39 mouse cellular contexts compared by ENCODE assay signal in the genomic region with DNA sequence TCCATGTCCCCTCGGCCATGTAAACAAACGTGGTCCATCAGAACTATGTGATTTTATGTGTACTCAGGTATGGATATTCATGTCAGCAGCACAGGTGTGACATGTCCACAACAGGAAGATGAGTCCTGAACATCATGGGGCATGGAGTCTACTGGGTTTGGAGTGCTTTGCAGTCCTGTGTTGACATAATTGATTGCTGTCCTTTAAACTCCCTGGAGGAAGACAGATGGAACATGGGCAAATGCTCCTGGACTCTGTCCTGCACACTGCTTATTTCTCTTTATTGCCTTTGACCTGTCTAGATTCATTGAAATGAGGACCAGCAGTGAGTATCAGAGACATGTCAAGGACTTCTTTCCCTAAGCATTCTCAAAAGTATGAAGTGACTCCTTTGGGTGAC. TPM values are rescaled to one million over a fixed set of nuclear protein-coding genes. Genes with fewer than 3 reads are reported as not detected.
"Had no signal": no experiment of that assay in that cellular context is flagged by ENCODE, and none has a peak within 500 bp of the region (broad histone marks: within the 10 kb centered on the region; RNA-seq: fewer than 3 reads in every experiment).

No protein-coding gene starts in this region.

- H3K9me3 ChIP-seq: heart, embryonic 13.5 days; heart, embryonic 15.5 days; hindbrain, embryonic 13.5 days; hindbrain, embryonic 15.5 days; intestine, embryonic 15.5 days; kidney, embryonic 15.5 days; limb, embryonic 13.5 days; limb, embryonic 15.5 days had no signal

- H3K4me3 ChIP-seq: heart, adult 2 months; heart, embryonic 13.5 days; heart, embryonic 15.5 days; hindbrain, embryonic 13.5 days; hindbrain, embryonic 15.5 days; intestine, embryonic 15.5 days; kidney, embryonic 15.5 days; limb, embryonic 13.5 days; limb, embryonic 15.5 days had no signal

- H3K27me3 ChIP-seq: heart, embryonic 13.5 days; heart, embryonic 15.5 days; hindbrain, embryonic 13.5 days; hindbrain, embryonic 15.5 days; intestine, embryonic 15.5 days; kidney, embryonic 15.5 days; limb, embryonic 13.5 days; limb, embryonic 15.5 days had no signal

- H3K9ac ChIP-seq: heart, embryonic 13.5 days; heart, embryonic 15.5 days; hindbrain, embryonic 13.5 days; hindbrain, embryonic 15.5 days; intestine, embryonic 15.5 days; kidney, embryonic 15.5 days; limb, embryonic 13.5 days; limb, embryonic 15.5 days; liver, embryonic 14.5 days had no signal

- ATAC-seq: hindbrain, postnatal 0 days; intestine, embryonic 15.5 days had no signal

- H3K36me3 ChIP-seq: heart, embryonic 13.5 days; heart, embryonic 15.5 days; hindbrain, embryonic 13.5 days; hindbrain, embryonic 15.5 days; intestine, embryonic 15.5 days; kidney, embryonic 15.5 days; limb, embryonic 13.5 days; limb, embryonic 15.5 days had no signal

- H3K4me1 ChIP-seq: heart, embryonic 13.5 days; heart, embryonic 15.5 days; hindbrain, embryonic 13.5 days; hindbrain, embryonic 15.5 days; intestine, embryonic 15.5 days; kidney, embryonic 15.5 days; limb, embryonic 13.5 days; limb, embryonic 15.5 days had no signal

- DNase-seq: gastrocnemius, postnatal 14 days; gastrocnemius, postnatal 36 days; heart, adult 2 months; heart, postnatal 14 days; heart, postnatal 36 days; kidney, adult 11 months; kidney, adult 2 months; kidney, adult 9 months; kidney, postnatal 14 days; kidney, postnatal 36 days; layer of hippocampus, adult 9-11 months; layer of hippocampus, postnatal 36 days; left cerebral cortex, postnatal 4 days had no signal

- H3K27ac ChIP-seq: heart, adult 2 months; heart, embryonic 13.5 days; heart, embryonic 15.5 days; hindbrain, embryonic 13.5 days; hindbrain, embryonic 15.5 days; hindbrain, postnatal 0 days; intestine, embryonic 15.5 days; kidney, embryonic 15.5 days; kidney, postnatal 0 days; limb, embryonic 13.5 days; limb, embryonic 15.5 days; liver, embryonic 14.5 days had no signal

- H3K4me2 ChIP-seq: heart, embryonic 11.5 days; heart, embryonic 13.5 days; heart, embryonic 15.5 days; hindbrain, embryonic 13.5 days; hindbrain, embryonic 15.5 days; intestine, embryonic 15.5 days; kidney, embryonic 15.5 days; limb, embryonic 13.5 days; limb, embryonic 15.5 days had no signal

RNA-seq across cellular contexts. Expression of gene Cyp2d40, which starts 2.0 kb away (rescaled TPM):
- total RNA-seq: gastrocnemius, adult 18-20 months; gastrocnemius, adult 8-10 months; gastrocnemius, postnatal 14 days; gastrocnemius, postnatal 36 days; heart, adult 2 months; heart, postnatal 14 days; heart, postnatal 36 days; hematopoietic stem cell, adult 5-6 weeks; hindbrain, postnatal 0 days; layer of hippocampus, adult 18-20 months; layer of hippocampus, adult 8-10 months; layer of hippocampus, postnatal 14 days; layer of hippocampus, postnatal 36 days; left cerebral cortex, adult 18-20 months; left cerebral cortex, adult 8-10 months; left cerebral cortex, postnatal 10 days; left cerebral cortex, postnatal 25 days; left cerebral cortex, postnatal 4 days had no signal
- polyA plus RNA-seq: gonadal fat pad, adult 2 months; heart, adult 2 months; heart, embryonic 11.5 days; heart, embryonic 13.5 days; heart, embryonic 15.5 days; heart, postnatal 0 days; hindbrain, embryonic 11.5 days; hindbrain, embryonic 13.5 days; hindbrain, embryonic 15.5 days; hindbrain, postnatal 0 days; intestine, embryonic 15.5 days; kidney, embryonic 15.5 days; kidney, postnatal 0 days; limb, embryonic 11.5 days; limb, embryonic 13.5 days; limb, embryonic 15.5 days had no signal

RNA-seq across cellular contexts. Expression of gene Cyp2d26, which starts 28.2 kb away (rescaled TPM):
- total RNA-seq: gastrocnemius, postnatal 14 days; gastrocnemius, postnatal 36 days; heart, adult 2 months; heart, postnatal 14 days; heart, postnatal 36 days; hematopoietic stem cell, adult 5-6 weeks; hindbrain, postnatal 0 days; layer of hippocampus, adult 8-10 months; layer of hippocampus, postnatal 14 days; layer of hippocampus, postnatal 36 days; left cerebral cortex, adult 18-20 months; left cerebral cortex, adult 8-10 months; left cerebral cortex, postnatal 25 days had no signal
- polyA plus RNA-seq: heart, adult 2 months; heart, embryonic 11.5 days; heart, embryonic 13.5 days; heart, postnatal 0 days; hindbrain, embryonic 11.5 days; hindbrain, embryonic 13.5 days; hindbrain, embryonic 15.5 days; hindbrain, postnatal 0 days; limb, embryonic 13.5 days had no signal
